Mouse (Mus musculus): ENCODE measurements around the gene Zfp952.

GRCm38 (mm10) chr17:32950136-32950535 is 42.8 kb upstream of the Zfp952 start:
- TF ChIP-seq CTCF (IDR thresholded peaks at IDR 0.05; ENCODE audit: extremely low read depth, insufficient read length, insufficient replicate concordance, low read depth, low read length) (no peak), POLR2A (IDR thresholded peaks at IDR 0.05; ENCODE audit: low read depth, low read length) (no peak)
